14 mouse cellular contexts compared by ENCODE assay signal in the genomic region with DNA sequence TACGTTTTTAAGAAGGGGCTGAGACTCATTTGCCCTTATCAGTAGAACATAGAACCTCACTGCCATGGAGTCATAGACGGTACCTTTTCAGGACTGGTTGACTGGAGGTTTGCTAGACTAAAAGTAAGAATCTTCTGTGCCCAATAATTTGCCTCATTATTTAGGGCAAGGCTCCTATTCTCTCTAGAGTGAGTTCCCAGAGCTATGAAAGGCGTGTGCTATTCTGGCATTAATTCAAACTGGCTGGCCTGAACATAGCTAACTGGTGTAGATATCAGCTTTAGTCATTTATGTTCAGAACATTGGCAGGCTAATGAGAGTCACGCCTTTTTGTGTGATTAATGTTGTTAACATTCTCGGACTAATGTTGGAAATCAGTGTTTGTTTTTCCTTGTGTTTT. TPM values are rescaled to one million over a fixed set of nuclear protein-coding genes. Genes with fewer than 3 reads are reported as not detected.
DNase-seq lines count a peak whose midpoint lies in the region; ATAC-seq and TF ChIP-seq lines count a peak whose summit lies in the region.
"Had no signal": no experiment of that assay in that cellular context is flagged by ENCODE, and none has a peak within 500 bp of the region (broad histone marks: within the 10 kb centered on the region; RNA-seq: fewer than 3 reads in every experiment).

No protein-coding gene starts in this region.

- H3K4me2 ChIP-seq in midbrain, embryonic 16.5 days (ENCODE audit: low read length), result no peak overlapping the region
- H3K4me2 ChIP-seq: embryonic facial prominence, embryonic 13.5 days; hindbrain, embryonic 15.5 days; neural tube, embryonic 15.5 days had no signal

- no peak for ATAC-seq in midbrain, embryonic 16.5 days
- ATAC-seq: Patski had no signal

- H3K4me3 ChIP-seq in gastrocnemius, adult 2 months, result peak overlapping the region; percentile 47
- H3K4me3 ChIP-seq in midbrain, embryonic 16.5 days (ENCODE audit: low read depth, low read length), result no peak overlapping the region
- H3K4me3 ChIP-seq: embryonic facial prominence, embryonic 13.5 days; hindbrain, embryonic 15.5 days; neural tube, embryonic 15.5 days had no signal

- H3K27me3 ChIP-seq in midbrain, embryonic 16.5 days (ENCODE audit: control insufficient read depth, insufficient read depth, low read depth, low read length), result no peaks in the 10 kb centered on the region
- H3K27me3 ChIP-seq: embryonic facial prominence, embryonic 13.5 days; hindbrain, embryonic 15.5 days; neural tube, embryonic 15.5 days; Patski had no signal

- TF ChIP-seq CTCF in gastrocnemius, adult 2 months (IDR thresholded peaks at IDR 0.05), result no peak

- H3K36me3 ChIP-seq in midbrain, embryonic 16.5 days (ENCODE audit: control insufficient read depth, insufficient read depth, low read length), result no peaks in the 10 kb centered on the region
- H3K36me3 ChIP-seq: embryonic facial prominence, embryonic 13.5 days; hindbrain, embryonic 15.5 days; neural tube, embryonic 15.5 days had no signal

- H3K4me1 ChIP-seq in midbrain, embryonic 16.5 days (ENCODE audit: control insufficient read depth, insufficient read depth, low read length), result no peaks in the 10 kb centered on the region
- H3K4me1 ChIP-seq: embryonic facial prominence, embryonic 13.5 days; hindbrain, embryonic 15.5 days; neural tube, embryonic 15.5 days had no signal

- peak; percentile 40 for DNase-seq in gastrocnemius, adult 2 months
- no peak for DNase-seq in gastrocnemius, postnatal 10 days
- DNase-seq in retina, postnatal 1 day, result peak; percentile 28
- no peak for DNase-seq in retina, embryonic 14.5 days (ENCODE audit: low spot score)
- peak; percentile 30 to 48 for DNase-seq in heart, postnatal 14 days
- no peak for DNase-seq in c-Kit-positive CD71-positive TER-119-positive erythroid progenitor cells, embryonic 14.5 days (ENCODE audit: low spot score)
- no peak for DNase-seq in right cerebral cortex, postnatal 36 days (ENCODE audit: low spot score in 2 of 2)
- DNase-seq: cerebellum, postnatal 10 days; thymus, adult 2 months had no signal

- WGBS in midbrain, embryonic 16.5 days, result 84% methylated on average over 5 of the region's 5 CpGs

- no peak overlapping the region for H3K9ac ChIP-seq in midbrain, embryonic 16.5 days (ENCODE audit: low read depth, low read length)
- H3K9ac ChIP-seq: embryonic facial prominence, embryonic 13.5 days; hindbrain, embryonic 15.5 days; neural tube, embryonic 15.5 days had no signal

- peak overlapping the region; percentile 81 for H3K27ac ChIP-seq in gastrocnemius, adult 2 months
- H3K27ac ChIP-seq in midbrain, embryonic 16.5 days (ENCODE audit: low read length), result no peak overlapping the region
- H3K27ac ChIP-seq: embryonic facial prominence, embryonic 13.5 days; hindbrain, embryonic 15.5 days; neural tube, embryonic 15.5 days had no signal

- H3K9me3 ChIP-seq in midbrain, embryonic 16.5 days (replicated peaks; ENCODE audit: control insufficient read depth, low read length, poor library complexity, severe bottlenecking), result no peaks in the 10 kb centered on the region
- H3K9me3 ChIP-seq: embryonic facial prominence, embryonic 13.5 days; hindbrain, embryonic 15.5 days; neural tube, embryonic 15.5 days had no signal

- intact Hi-C loops in gastrocnemius, adult 2 months (cut with DNase I), result no loop called here
- intact Hi-C loops in heart, postnatal 14 days (cut with DNase I), result no loop called here

RNA-seq across cellular contexts. Expression of a gene that starts 52.4 kb away (rescaled TPM):
- 10 to 100 TPM; 15.3 to 21.8 TPM for total RNA-seq in gastrocnemius, adult 2 months (2021)
- 10 to 100 TPM; 25.5 to 30.0 TPM for total RNA-seq in gastrocnemius, postnatal 10 days (2021)
- total RNA-seq in heart, postnatal 14 days (2021), result 10 to 100 TPM; 14.4 to 19.1 TPM
- 38.5 and 42.8 TPM in 2 replicates for polyA plus RNA-seq in midbrain, embryonic 16.5 days (2015; fragmentation: Nextera tagmentation; extraction: Ambion mirVana)

Comparison
In these comparisons a context has a peak if more than half of its experiments do, and no peak if none do; other contexts are left out.
1. DNase-seq: peak in gastrocnemius, adult 2 months (single experiment), retina, postnatal 1 day (single experiment) and heart, postnatal 14 days (2 of 2); none in gastrocnemius, postnatal 10 days (single experiment), retina, embryonic 14.5 days (single experiment), c-Kit-positive CD71-positive TER-119-positive erythroid progenitor cells, embryonic 14.5 days (single experiment) and right cerebral cortex, postnatal 36 days (0 of 2).